Mouse (Mus musculus): ENCODE results near the gene Nr1h4. TPM values are rescaled to one million over a fixed set of nuclear protein-coding genes. Genes with fewer than 3 reads are reported as not detected.

Nr1h4 gene
- polyA plus RNA-seq, 1 experiment from 2014 or later, result not detected

GRCm38 (mm10) chr10:89483113-89483512 lies 50.3 kb downstream of the Nr1h4 start:
- Histone ChIP-seq H3K4me1 (ENCODE audit: control insufficient read depth, insufficient read depth, low read length) (no peaks in the 10 kb centered on the region), H3K4me2 (ENCODE audit: low read depth, severe bottlenecking) (no peak overlapping the region), H3K36me3 (ENCODE audit: control insufficient read depth, insufficient read depth, low read length) (no peaks in the 10 kb centered on the region), H3K9me3 (ENCODE audit: control insufficient read depth, low read length) (no peaks in the 10 kb centered on the region), H3K4me3 (ENCODE audit: low read depth, low read length) (no peak overlapping the region), H3K9ac (ENCODE audit: low read length) (no peak overlapping the region), H3K27ac (replicated peaks; ENCODE audit: low read depth, low read length) (no peak overlapping the region), H3K27me3 (ENCODE audit: control insufficient read depth, insufficient read depth, low read length) (no peaks in the 10 kb centered on the region)
- DNase-seq (ENCODE audit: low spot score), result no peak
- 81% methylated on average over 14 of the region's 14 CpGs for WGBS
- no peak for ATAC-seq (ENCODE audit: insufficient number of reproducible peaks, low FRiP score, low TSS enrichment, low read depth)

- 85% methylated on average over 10 of the region's 10 CpGs for WGBS
These were observed 51.2 kb downstream of the Nr1h4 start for GRCm38 (mm10) chr10:89482142-89482681.

GRCm38 (mm10) chr10:89481638-89482037 lies 51.7 kb downstream of the Nr1h4 start:
- Histone ChIP-seq H3K27me3 (ENCODE audit: control insufficient read depth, insufficient read depth, low read length) (no peaks in the 10 kb centered on the region), H3K4me1 (ENCODE audit: control insufficient read depth, insufficient read depth, low read length) (no peaks in the 10 kb centered on the region), H3K36me3 (ENCODE audit: control insufficient read depth, insufficient read depth, low read length) (no peaks in the 10 kb centered on the region), H3K9ac (ENCODE audit: low read length) (no peak overlapping the region), H3K4me3 (ENCODE audit: low read depth, low read length) (no peak overlapping the region), H3K4me2 (ENCODE audit: low read depth, severe bottlenecking) (no peak overlapping the region), H3K9me3 (ENCODE audit: control insufficient read depth, low read length) (no peaks in the 10 kb centered on the region), H3K27ac (replicated peaks; ENCODE audit: low read depth, low read length) (no peak overlapping the region)
- no peak for ATAC-seq (ENCODE audit: insufficient number of reproducible peaks, low FRiP score, low TSS enrichment, low read depth)
- 72% methylated on average over 7 of the region's 7 CpGs for WGBS
- no peak for DNase-seq (ENCODE audit: low spot score)

More at GRCm38 (mm10) chr10:89482142-89482681, 51.2 kb downstream of the Nr1h4 start:
- no peaks in the 10 kb centered on the region for H3K36me3 ChIP-seq (ENCODE audit: control insufficient read depth, insufficient read depth, low read length)
- no peaks in the 10 kb centered on the region for H3K4me1 ChIP-seq (ENCODE audit: control insufficient read depth, insufficient read depth, low read length)
- no peaks in the 10 kb centered on the region for H3K9me3 ChIP-seq (ENCODE audit: control insufficient read depth, low read length)
- H3K27me3 ChIP-seq (ENCODE audit: control insufficient read depth, insufficient read depth, low read length), result no peaks in the 10 kb centered on the region
- no peak overlapping the region for H3K27ac ChIP-seq (replicated peaks; ENCODE audit: low read depth, low read length)
- ATAC-seq (ENCODE audit: insufficient number of reproducible peaks, low FRiP score, low TSS enrichment, low read depth), result no peak
- no peak overlapping the region for H3K9ac ChIP-seq (ENCODE audit: low read length)
- no peak for DNase-seq (ENCODE audit: low spot score)
- no peak overlapping the region for H3K4me2 ChIP-seq (ENCODE audit: low read depth, severe bottlenecking)
- no peak overlapping the region for H3K4me3 ChIP-seq (ENCODE audit: low read depth, low read length)

GRCm38 (mm10) chr10:89478766-89479165 lies 54.6 kb downstream of the Nr1h4 start:
- no peaks in the 10 kb centered on the region for H3K27me3 ChIP-seq (ENCODE audit: control insufficient read depth, insufficient read depth, low read length)
- H3K4me2 ChIP-seq (ENCODE audit: low read depth, severe bottlenecking), result no peak overlapping the region
- no peak overlapping the region for H3K9ac ChIP-seq (ENCODE audit: low read length)
- 88% methylated on average over 8 of the region's 8 CpGs for WGBS
- no peak for ATAC-seq (ENCODE audit: insufficient number of reproducible peaks, low FRiP score, low TSS enrichment, low read depth)
- no peak overlapping the region for H3K4me3 ChIP-seq (ENCODE audit: low read depth, low read length)
- no peak for DNase-seq (ENCODE audit: low spot score)
- no peaks in the 10 kb centered on the region for H3K4me1 ChIP-seq (ENCODE audit: control insufficient read depth, insufficient read depth, low read length)
- no peaks in the 10 kb centered on the region for H3K9me3 ChIP-seq (ENCODE audit: control insufficient read depth, low read length)
- H3K27ac ChIP-seq (replicated peaks; ENCODE audit: low read depth, low read length), result no peak overlapping the region
- H3K36me3 ChIP-seq (ENCODE audit: control insufficient read depth, insufficient read depth, low read length), result no peaks in the 10 kb centered on the region

GRCm38 (mm10) chr10:89470596-89471353 lies 62.6 kb downstream of the Nr1h4 start:
- Histone ChIP-seq H3K27ac (replicated peaks; ENCODE audit: low read depth, low read length) (no peak overlapping the region), H3K4me1 (ENCODE audit: control insufficient read depth, insufficient read depth, low read length) (no peaks in the 10 kb centered on the region)
- DNase-seq (ENCODE audit: low spot score), result no peak

GRCm38 (mm10) chr10:89464760-89465405 lies 68.5 kb downstream of the Nr1h4 start:
- 85% methylated on average over 4 of the region's 4 CpGs for WGBS
- Histone ChIP-seq H3K4me3 (ENCODE audit: low read depth, low read length) (no peak overlapping the region), H3K9ac (ENCODE audit: low read length) (no peak overlapping the region), H3K4me2 (ENCODE audit: low read depth, severe bottlenecking) (no peak overlapping the region), H3K27me3 (ENCODE audit: control insufficient read depth, insufficient read depth, low read length) (no peaks in the 10 kb centered on the region), H3K36me3 (ENCODE audit: control insufficient read depth, insufficient read depth, low read length) (no peaks in the 10 kb centered on the region), H3K9me3 (ENCODE audit: control insufficient read depth, low read length) (no peaks in the 10 kb centered on the region), H3K4me1 (ENCODE audit: control insufficient read depth, insufficient read depth, low read length) (no peaks in the 10 kb centered on the region), H3K27ac (replicated peaks; ENCODE audit: low read depth, low read length) (no peak overlapping the region)
- DNase-seq (ENCODE audit: low spot score), result no peak
- no peak for ATAC-seq (ENCODE audit: insufficient number of reproducible peaks, low FRiP score, low TSS enrichment, low read depth)

More at GRCm38 (mm10) chr10:89470596-89471353, 62.6 kb downstream of the Nr1h4 start:
- no peaks in the 10 kb centered on the region for H3K9me3 ChIP-seq (ENCODE audit: control insufficient read depth, low read length)
- no peak for ATAC-seq (ENCODE audit: insufficient number of reproducible peaks, low FRiP score, low TSS enrichment, low read depth)
- H3K36me3 ChIP-seq (ENCODE audit: control insufficient read depth, insufficient read depth, low read length), result no peaks in the 10 kb centered on the region
- no peak overlapping the region for H3K9ac ChIP-seq (ENCODE audit: low read length)
- H3K27me3 ChIP-seq (ENCODE audit: control insufficient read depth, insufficient read depth, low read length), result no peaks in the 10 kb centered on the region
- no peak overlapping the region for H3K4me2 ChIP-seq (ENCODE audit: low read depth, severe bottlenecking)
- H3K4me3 ChIP-seq (ENCODE audit: low read depth, low read length), result no peak overlapping the region
- WGBS, result 84% methylated on average over 7 of the region's 7 CpGs

GRCm38 (mm10) chr10:89462890-89463289 lies 70.5 kb downstream of the Nr1h4 start:
- DNase-seq (ENCODE audit: low spot score) (no peak), ATAC-seq (ENCODE audit: insufficient number of reproducible peaks, low FRiP score, low TSS enrichment, low read depth) (no peak)
- Histone ChIP-seq H3K36me3 (ENCODE audit: control insufficient read depth, insufficient read depth, low read length) (no peaks in the 10 kb centered on the region), H3K4me3 (ENCODE audit: low read depth, low read length) (no peak overlapping the region), H3K27me3 (ENCODE audit: control insufficient read depth, insufficient read depth, low read length) (no peaks in the 10 kb centered on the region), H3K4me2 (ENCODE audit: low read depth, severe bottlenecking) (no peak overlapping the region), H3K9ac (ENCODE audit: low read length) (no peak overlapping the region), H3K9me3 (ENCODE audit: control insufficient read depth, low read length) (no peaks in the 10 kb centered on the region), H3K27ac (replicated peaks; ENCODE audit: low read depth, low read length) (no peak overlapping the region), H3K4me1 (ENCODE audit: control insufficient read depth, insufficient read depth, low read length) (no peaks in the 10 kb centered on the region)
- 77% methylated on average over 11 of the region's 11 CpGs for WGBS

- Histone ChIP-seq H3K27me3 (ENCODE audit: control insufficient read depth, insufficient read depth, low read length) (no peaks in the 10 kb centered on the region), H3K9ac (ENCODE audit: low read length) (no peak overlapping the region), H3K4me2 (ENCODE audit: low read depth, severe bottlenecking) (no peak overlapping the region), H3K36me3 (ENCODE audit: control insufficient read depth, insufficient read depth, low read length) (no peaks in the 10 kb centered on the region), H3K9me3 (ENCODE audit: control insufficient read depth, low read length) (no peaks in the 10 kb centered on the region), H3K4me3 (ENCODE audit: low read depth, low read length) (no peak overlapping the region), H3K4me1 (ENCODE audit: control insufficient read depth, insufficient read depth, low read length) (no peaks in the 10 kb centered on the region), H3K27ac (replicated peaks; ENCODE audit: low read depth, low read length) (no peak overlapping the region)
- WGBS, result 26% methylated on average over 14 of the region's 14 CpGs
- ATAC-seq (ENCODE audit: insufficient number of reproducible peaks, low FRiP score, low TSS enrichment, low read depth), result peak; percentile 79
- peak; percentile 84 for DNase-seq (ENCODE audit: low spot score)
These were observed 71.4 kb downstream of the Nr1h4 start for GRCm38 (mm10) chr10:89461856-89462507.
